Comparison of ENCODE assay signal across 33 mouse cellular contexts in genomic region chr8:66511537-66511936, GRCm38 (mm10). TPM values are rescaled to one million over a fixed set of nuclear protein-coding genes. Genes with fewer than 3 reads are reported as not detected.
DNase-seq lines count a peak whose midpoint lies in the region; ATAC-seq and TF ChIP-seq lines count a peak whose summit lies in the region.
"Had no signal": no experiment of that assay in that cellular context is flagged by ENCODE, and none has a peak within 500 bp of the region (broad histone marks: within the 10 kb centered on the region; RNA-seq: fewer than 3 reads in every experiment).

Tktl2 (plus strand) TSS chr8:66511756.

- no peak for TF ChIP-seq EP300 in ES-Bruce4 (IDR thresholded peaks at IDR 0.05; ENCODE audit: insufficient read depth, low read depth, low read length)

- DNase-seq in R1 (ENCODE audit: low read depth, low spot score) (peak; percentile 63), MN1 (ENCODE audit: low spot score) (no peak)
- DNase-seq in testis, postnatal 10 days (ENCODE audit: low spot score): peak; percentile 43
- DNase-seq in urinary bladder, postnatal 14 days (ENCODE audit: low spot score): no peak
- DNase-seq: adrenal gland, adult 2 months; adrenal gland, postnatal 36 days; cerebellum, adult 11 months; cerebellum, adult 2 months; cerebellum, postnatal 10 days; cerebellum, postnatal 36 days; embryo, embryonic 11 days; gastrocnemius, postnatal 10 days; gastrocnemius, postnatal 36 days; heart, adult 2 months; heart, postnatal 14 days; heart, postnatal 4 days had no signal

- H3K4me3 ChIP-seq in ES-Bruce4 (ENCODE audit: low read depth, low read length): peak within 1 kb of the TSS; percentile 10
- H3K4me3 ChIP-seq: forebrain, embryonic 10.5 days; forebrain, embryonic 13.5 days; heart, adult 2 months; heart, embryonic 10.5 days; heart, embryonic 13.5 days had no signal

- no peak within 1 kb of the TSS for H3K27ac ChIP-seq in ES-Bruce4 (ENCODE audit: insufficient read depth, low read length)
- H3K27ac ChIP-seq: forebrain, embryonic 10.5 days; forebrain, embryonic 13.5 days; heart, adult 2 months; heart, embryonic 10.5 days; heart, embryonic 13.5 days; hindbrain, embryonic 14.5 days; hindbrain, postnatal 0 days had no signal

- no peak within 1 kb of the TSS for H3K9ac ChIP-seq in ES-Bruce4 (ENCODE audit: low read depth, poor library complexity, severe bottlenecking)
- H3K9ac ChIP-seq: forebrain, embryonic 13.5 days; heart, embryonic 13.5 days; hindbrain, embryonic 14.5 days had no signal

- H3K27me3 ChIP-seq in ES-Bruce4 (ENCODE audit: control insufficient read depth, insufficient read depth, low read length, poor library complexity, severe bottlenecking): no peaks in the 10 kb centered on the region
- H3K27me3 ChIP-seq: forebrain, embryonic 13.5 days; heart, embryonic 13.5 days had no signal

- ATAC-seq in cerebellum, adult (ENCODE audit: insufficient number of reproducible peaks, low FRiP score, low TSS enrichment): no peak
- ATAC-seq: CD4-positive, CD25-positive, alpha-beta regulatory T cell, adult 4 months; forebrain, embryonic 13.5 days; forebrain, embryonic 16.5 days; hindbrain, postnatal 0 days; inflammation-experienced regulatory T-cells, adult 6 months; intestine, embryonic 16.5 days had no signal

- H3K4me1 ChIP-seq in ES-Bruce4 (ENCODE audit: control insufficient read depth, insufficient read depth, low read length): no peaks in the 10 kb centered on the region
- H3K4me1 ChIP-seq: forebrain, embryonic 10.5 days; forebrain, embryonic 13.5 days; heart, embryonic 10.5 days; heart, embryonic 13.5 days had no signal

- no peaks in the 10 kb centered on the region for H3K36me3 ChIP-seq in ES-Bruce4 (ENCODE audit: control insufficient read depth, insufficient read depth, low read length, poor library complexity, severe bottlenecking)
- H3K36me3 ChIP-seq: forebrain, embryonic 10.5 days; heart, embryonic 10.5 days; heart, embryonic 13.5 days had no signal

- no peak for TF ChIP-seq CTCF in ES-Bruce4 (IDR thresholded peaks at IDR 0.05; ENCODE audit: low read depth, low read length)

- TF ChIP-seq POLR2A in ES-Bruce4 (IDR thresholded peaks at IDR 0.05; ENCODE audit: insufficient read depth, low read length): no peak

- H3K9me3 ChIP-seq in ES-Bruce4 (replicated peaks; ENCODE audit: control insufficient read depth, insufficient read depth, low read length, poor library complexity, severe bottlenecking): no peaks in the 10 kb centered on the region
- H3K9me3 ChIP-seq: forebrain, embryonic 10.5 days; forebrain, embryonic 13.5 days; heart, embryonic 10.5 days; heart, embryonic 13.5 days had no signal

RNA-seq across cellular contexts. Expression of gene Tktl2, which starts in this region (rescaled TPM):
- polyA plus RNA-seq in ES-Bruce4 (2011; ENCODE audit: insufficient read depth, insufficient read length, low read depth, missing spikeins): 0.12 and 0.21 TPM in 2 replicates
- polyA plus RNA-seq: adrenal gland, adult 2 months; C2C12; CD4-positive, CD25-positive, alpha-beta regulatory T cell, adult 4 months; embryonic facial prominence, embryonic 11.5 days; embryonic facial prominence, embryonic 14.5 days; forebrain, embryonic 10.5 days; heart, adult 2 months; heart, embryonic 10.5 days; heart, embryonic 13.5 days; heart, embryonic 16.5 days; hindbrain, embryonic 11.5 days; hindbrain, embryonic 14.5 days; inflammation-experienced regulatory T-cells, adult 6 months; intestine, embryonic 16.5 days had no signal

Comparison
In these comparisons a context has a peak if more than half of its experiments do, and no peak if none do; other contexts are left out.
1. DNase-seq: peak in R1 (single experiment) and testis, postnatal 10 days (single experiment); none in urinary bladder, postnatal 14 days (single experiment) and MN1 (single experiment).